In genomic region chr17:63459712-63460495, GRCm38 (mm10) we compare ENCODE assay signal across 28 mouse cellular contexts. TPM values are rescaled to one million over a fixed set of nuclear protein-coding genes. Genes with fewer than 3 reads are reported as not detected.
A peak's percentile ranks its signal among the peaks of the same experiment; 100 is the strongest.
DNase-seq lines count a peak whose midpoint lies in the region; ATAC-seq lines count a peak whose summit lies in the region.
"Had no signal": no experiment of that assay in that cellular context is flagged by ENCODE, and none has a peak within 500 bp of the region (broad histone marks: within the 10 kb centered on the region; RNA-seq: fewer than 3 reads in every experiment).

No protein-coding gene starts in this region.

- WGBS in hindbrain, embryonic 10.5 days: 43% methylated on average over 9 of the region's 9 CpGs
- WGBS in hindbrain, embryonic 13.5 days: 35% methylated on average over 9 of the region's 9 CpGs
- WGBS in midbrain, embryonic 11.5 days: 41% methylated on average over 9 of the region's 9 CpGs

- no peak overlapping the region for H3K4me3 ChIP-seq in hindbrain, embryonic 10.5 days
- H3K4me3 ChIP-seq in hindbrain, embryonic 13.5 days: no peak overlapping the region
- H3K4me3 ChIP-seq in midbrain, embryonic 11.5 days (ENCODE audit: low read depth, low read length): no peak overlapping the region
- H3K4me3 ChIP-seq: embryonic facial prominence, embryonic 10.5 days; heart, adult 2 months; heart, embryonic 13.5 days; left cerebral cortex, adult 2 months; liver, embryonic 13.5 days; neural tube, embryonic 13.5 days had no signal

- peaks cover 6% of the 10 kb centered on the region; the same call in 1 of the 2 replicates for H3K36me3 ChIP-seq in hindbrain, embryonic 10.5 days
- H3K36me3 ChIP-seq in hindbrain, embryonic 13.5 days: peaks cover 2% of the 10 kb centered on the region; the same call in 1 of the 2 replicates
- no peaks in the 10 kb centered on the region; the same call in 1 of the 2 replicates for H3K36me3 ChIP-seq in midbrain, embryonic 11.5 days (ENCODE audit: control insufficient read depth, insufficient read depth, low read length)

- no peaks in the 10 kb centered on the region for H3K9me3 ChIP-seq in hindbrain, embryonic 10.5 days
- H3K9me3 ChIP-seq in hindbrain, embryonic 13.5 days: no peaks in the 10 kb centered on the region
- no peaks in the 10 kb centered on the region for H3K9me3 ChIP-seq in midbrain, embryonic 11.5 days (ENCODE audit: control insufficient read depth, low read length)
- H3K9me3 ChIP-seq: embryonic facial prominence, embryonic 10.5 days; heart, embryonic 13.5 days; liver, embryonic 13.5 days; neural tube, embryonic 13.5 days had no signal

- H3K27me3 ChIP-seq in hindbrain, embryonic 10.5 days (ENCODE audit: insufficient read depth, poor library complexity, severe bottlenecking): no peaks in the 10 kb centered on the region
- H3K27me3 ChIP-seq in hindbrain, embryonic 13.5 days: no peaks in the 10 kb centered on the region
- H3K27me3 ChIP-seq in midbrain, embryonic 11.5 days (ENCODE audit: control insufficient read depth, insufficient read depth, low read length): no peaks in the 10 kb centered on the region
- H3K27me3 ChIP-seq: heart, embryonic 13.5 days; liver, embryonic 13.5 days; neural tube, embryonic 13.5 days had no signal

- peaks cover 13% of the 10 kb centered on the region for H3K4me1 ChIP-seq in hindbrain, embryonic 10.5 days (replicated peaks)
- H3K4me1 ChIP-seq in hindbrain, embryonic 13.5 days (replicated peaks): no peaks in the 10 kb centered on the region; the same call in 1 of the 2 replicates
- H3K4me1 ChIP-seq in midbrain, embryonic 11.5 days (ENCODE audit: control insufficient read depth, insufficient read depth, low read length): peaks cover 7% of the 10 kb centered on the region
- H3K4me1 ChIP-seq: embryonic facial prominence, embryonic 10.5 days; liver, embryonic 13.5 days had no signal

- DNase-seq in embryo, embryonic 10.5 days (ENCODE audit: low spot score): peak; percentile 8
- no peak for DNase-seq in embryo, embryonic 9.5 days (ENCODE audit: extremely low spot score)
- DNase-seq in hindbrain, embryonic 10.5 days (ENCODE audit: low spot score): peak; percentile 4
- peak; percentile 88 for DNase-seq in midbrain, embryonic 11.5 days (ENCODE audit: low spot score, missing footprints)
- peak; percentile 4 for DNase-seq in naive thymus-derived CD4-positive, alpha-beta T cell, adult 2 months (ENCODE audit: low read depth)
- no peak for DNase-seq in natural killer cell, adult 2 months (ENCODE audit: low spot score in 2 of 2)
- DNase-seq: adrenal gland, adult 8-10 months; cerebellum, adult 2 months; cerebellum, postnatal 25 days; gastrocnemius, postnatal 25 days; heart, adult 2 months; heart, postnatal 14 days; kidney, adult 18-20 months; kidney, postnatal 4 days; layer of hippocampus, adult 9-11 months; liver, embryonic 13.5 days; lung, adult 2 months; lung, postnatal 14 days; right cerebral cortex, adult 18-20 months; thymus, adult 18-20 months; thymus, postnatal 36 days had no signal

- no peak for ATAC-seq in hindbrain, embryonic 13.5 days (ENCODE audit: low FRiP score)
- ATAC-seq in midbrain, embryonic 11.5 days (ENCODE audit: low FRiP score): peak; percentile 95
- ATAC-seq: activated CD4-positive, CD25-positive, alpha-beta regulatory T cell, adult 4 months; inflammation-experienced regulatory T-cells, adult 6 months had no signal

- no peak overlapping the region for H3K4me2 ChIP-seq in hindbrain, embryonic 13.5 days
- no peak overlapping the region for H3K4me2 ChIP-seq in midbrain, embryonic 11.5 days
- H3K4me2 ChIP-seq: heart, embryonic 13.5 days; liver, embryonic 13.5 days; neural tube, embryonic 13.5 days had no signal

- no peak overlapping the region for H3K27ac ChIP-seq in hindbrain, embryonic 10.5 days
- no peak overlapping the region for H3K27ac ChIP-seq in hindbrain, embryonic 13.5 days
- H3K27ac ChIP-seq in midbrain, embryonic 11.5 days (ENCODE audit: low read depth, low read length): peak overlapping the region; percentile 40; the same call in 1 of the 2 replicates
- H3K27ac ChIP-seq: embryonic facial prominence, embryonic 10.5 days; heart, adult 2 months; heart, embryonic 13.5 days; left cerebral cortex, adult 2 months; liver, embryonic 13.5 days; neural tube, embryonic 13.5 days had no signal

- H3K9ac ChIP-seq in hindbrain, embryonic 13.5 days: no peak overlapping the region
- H3K9ac ChIP-seq in midbrain, embryonic 11.5 days (ENCODE audit: low read length): no peak overlapping the region
- H3K9ac ChIP-seq: heart, embryonic 13.5 days; liver, embryonic 13.5 days; neural tube, embryonic 13.5 days had no signal

RNA-seq across cellular contexts. Expression of gene Fbxl17, which starts 39.9 kb away (rescaled TPM):
- polyA plus RNA-seq in hindbrain, embryonic 10.5 days (2016; fragmentation: Nextera tagmentation; extraction: Ambion mirVana): 3.5 and 3.7 TPM in 2 replicates
- polyA plus RNA-seq in hindbrain, embryonic 13.5 days (2015; fragmentation: Nextera tagmentation; extraction: Ambion mirVana): 12.0 and 17.3 TPM in 2 replicates
- polyA plus RNA-seq in midbrain, embryonic 11.5 days (2014; fragmentation: Nextera tagmentation; extraction: Ambion mirVana): 15.8 and 16.5 TPM in 2 replicates

Comparison
In these comparisons a context has a peak if more than half of its experiments do, and no peak if none do; other contexts are left out.
1. DNase-seq: peak in embryo, embryonic 10.5 days (single experiment), hindbrain, embryonic 10.5 days (single experiment), midbrain, embryonic 11.5 days (single experiment) and naive thymus-derived CD4-positive, alpha-beta T cell, adult 2 months (single experiment); none in embryo, embryonic 9.5 days (single experiment) and natural killer cell, adult 2 months (0 of 2).